Mouse (Mus musculus): ENCODE measurements around the gene Fer. TPM values are rescaled to one million over a fixed set of nuclear protein-coding genes. Genes with fewer than 3 reads are reported as not detected.

Fer gene
- total RNA-seq, 2 experiments from 2014 or later = 32.5 to 33.0 TPM

GRCm38 (mm10) chr17:64139231-64139915 lies 276.5 kb downstream of the Fer start:
- no peak for DNase-seq (ENCODE audit: low spot score in 2 of 2)

GRCm38 (mm10) chr17:64140063-64140850 lies 277.4 kb downstream of the Fer start:
- no peak for DNase-seq (ENCODE audit: low spot score in 2 of 2)

- no peak for DNase-seq (ENCODE audit: low spot score in 2 of 2)
Observed at GRCm38 (mm10) chr17:64141856-64142255, 279.0 kb downstream of the Fer start.

GRCm38 (mm10) chr17:64146409-64146808 lies 283.5 kb downstream of the Fer start:
- DNase-seq (ENCODE audit: low spot score in 2 of 2) = no peak

GRCm38 (mm10) chr17:64150717-64151116 lies 287.9 kb downstream of the Fer start:
- DNase-seq (ENCODE audit: low spot score in 2 of 2) = no peak

- no peak for DNase-seq (ENCODE audit: low spot score in 2 of 2)
Observed at GRCm38 (mm10) chr17:64167731-64168130, 304.9 kb downstream of the Fer start.

GRCm38 (mm10) chr17:64170019-64170418 lies 307.2 kb downstream of the Fer start:
- no peak for DNase-seq (ENCODE audit: low spot score in 2 of 2)

- no peak for DNase-seq (ENCODE audit: low spot score in 2 of 2)
Observed at GRCm38 (mm10) chr17:64172474-64172873, 309.6 kb downstream of the Fer start.

- DNase-seq (ENCODE audit: low spot score in 2 of 2) = no peak
Observed at GRCm38 (mm10) chr17:64180546-64180945, 317.7 kb downstream of the Fer start.

GRCm38 (mm10) chr17:64181291-64181690 lies 318.4 kb downstream of the Fer start:
- DNase-seq (ENCODE audit: low spot score in 2 of 2) = no peak

GRCm38 (mm10) chr17:64182599-64182998 lies 319.7 kb downstream of the Fer start:
- DNase-seq (ENCODE audit: low spot score in 2 of 2) = no peak

GRCm38 (mm10) chr17:64183196-64183595 lies 320.3 kb downstream of the Fer start:
- peak in 1 of 2 experiments; percentile 48 for DNase-seq (ENCODE audit: low spot score in 2 of 2)

Other genes with a start within 250 kb of the Fer start
- not detected for gene A930002H24Rik, start 729 bp downstream of the Fer start, total RNA-seq (2021)

All from layer of hippocampus, postnatal 14 days (tissue).